Mouse (Mus musculus) spleen, postnatal 4 days (tissue): ENCODE results near the gene Pmfbp1.
A peak's percentile ranks its signal among the peaks of the same experiment; 100 is the strongest.

Experiments
- DNase-seq, 2 experiments: peaks; one replicate each; pipeline ENCODE4 v3.0.0; 2022; ENCODE audit warnings: low spot score in 2 of 2

Pmfbp1 gene

DNA sequence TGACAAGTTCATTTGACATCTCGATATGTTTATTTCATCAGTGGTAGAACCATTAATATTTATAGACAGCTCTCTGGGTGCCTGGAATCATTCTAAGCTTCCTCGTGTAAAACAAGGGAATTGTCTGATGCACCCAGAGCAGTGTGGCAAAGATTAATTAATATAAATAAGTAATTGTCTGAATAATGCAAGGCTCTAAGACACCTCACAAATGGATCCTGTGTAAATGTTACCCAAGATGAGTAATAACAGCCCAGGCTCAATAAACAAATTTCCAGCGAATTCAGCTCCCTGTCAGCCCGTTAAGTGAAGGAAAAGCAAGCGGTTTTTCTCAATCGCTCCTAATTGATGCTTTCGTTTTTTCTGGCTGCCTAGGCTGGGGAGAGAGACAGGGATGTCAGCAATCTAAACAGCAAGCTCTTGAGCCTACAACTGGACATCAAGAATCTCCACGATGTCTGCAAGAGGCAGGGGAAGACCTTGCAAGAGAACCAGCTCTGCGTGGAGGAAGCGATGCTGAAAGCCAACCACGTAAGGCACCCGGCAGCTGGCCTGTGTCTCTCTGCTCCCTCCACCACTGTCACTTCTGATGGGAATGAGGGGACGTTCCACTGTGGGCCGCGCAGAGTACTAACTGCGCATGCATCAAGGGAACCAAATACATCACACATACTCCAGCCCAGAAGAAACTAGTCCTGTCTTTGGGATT, 5.3 kb downstream of the Pmfbp1 start:
- no peak for DNase-seq

DNA sequence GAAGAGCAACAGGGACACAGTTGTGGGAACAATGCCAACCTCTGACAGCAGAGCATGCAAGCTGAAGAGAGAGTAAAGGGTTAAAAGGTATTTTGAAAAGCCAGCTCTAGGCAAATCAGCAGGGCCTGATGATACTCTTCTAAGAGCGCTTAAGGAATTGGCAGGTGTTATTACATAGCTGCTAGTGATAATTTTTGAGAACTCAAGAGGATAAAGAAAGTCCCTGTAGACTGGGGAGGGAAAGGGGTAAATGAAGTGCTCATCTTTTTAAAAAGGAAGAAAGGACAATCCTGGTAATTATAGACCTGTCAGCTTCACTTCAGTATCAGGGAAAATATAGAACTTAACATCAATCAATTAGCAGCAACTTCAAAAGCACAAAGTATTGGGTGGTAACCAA, 9.7 kb downstream of the Pmfbp1 start:
- DNase-seq = no peak

DNA sequence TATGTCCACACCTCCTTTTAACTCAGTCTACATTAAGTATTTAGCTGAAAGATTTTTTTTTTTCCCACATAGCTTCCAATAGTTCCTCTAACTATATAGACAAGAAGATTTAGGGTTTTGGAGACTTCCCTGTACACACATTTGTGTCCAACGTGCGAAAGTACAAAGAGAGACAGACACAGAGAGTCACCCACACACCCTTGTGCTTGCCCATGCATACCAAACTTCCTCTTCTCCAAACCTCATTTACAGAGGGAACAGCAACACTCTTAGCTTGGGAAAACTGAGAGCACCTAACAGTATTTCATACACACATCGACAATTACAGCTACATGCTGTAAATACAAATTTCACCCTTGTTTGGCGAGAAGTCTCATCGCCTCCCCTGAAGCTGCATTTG, 11.7 kb downstream of the Pmfbp1 start:
- no peak for DNase-seq

DNA sequence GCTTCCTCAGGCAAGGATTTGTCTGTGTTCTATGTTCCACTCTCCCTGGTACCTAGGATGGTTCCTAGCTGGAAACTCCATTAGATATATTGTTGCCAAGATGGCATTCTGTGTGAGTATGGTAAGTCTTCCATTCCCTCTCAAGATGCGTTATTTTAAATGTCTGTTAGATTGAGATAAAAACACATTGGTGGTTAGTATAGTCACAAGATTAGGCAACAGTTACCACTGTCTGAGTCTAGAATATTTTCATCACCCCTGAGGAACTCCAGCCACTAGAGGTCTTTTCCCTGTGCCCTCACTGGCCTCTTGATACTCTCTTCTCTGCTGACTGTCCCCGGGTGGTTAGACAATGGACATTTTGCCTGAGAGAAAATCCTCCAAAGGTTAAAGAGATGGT, 30.2 kb downstream of the Pmfbp1 start:
- no peak for DNase-seq

DNA sequence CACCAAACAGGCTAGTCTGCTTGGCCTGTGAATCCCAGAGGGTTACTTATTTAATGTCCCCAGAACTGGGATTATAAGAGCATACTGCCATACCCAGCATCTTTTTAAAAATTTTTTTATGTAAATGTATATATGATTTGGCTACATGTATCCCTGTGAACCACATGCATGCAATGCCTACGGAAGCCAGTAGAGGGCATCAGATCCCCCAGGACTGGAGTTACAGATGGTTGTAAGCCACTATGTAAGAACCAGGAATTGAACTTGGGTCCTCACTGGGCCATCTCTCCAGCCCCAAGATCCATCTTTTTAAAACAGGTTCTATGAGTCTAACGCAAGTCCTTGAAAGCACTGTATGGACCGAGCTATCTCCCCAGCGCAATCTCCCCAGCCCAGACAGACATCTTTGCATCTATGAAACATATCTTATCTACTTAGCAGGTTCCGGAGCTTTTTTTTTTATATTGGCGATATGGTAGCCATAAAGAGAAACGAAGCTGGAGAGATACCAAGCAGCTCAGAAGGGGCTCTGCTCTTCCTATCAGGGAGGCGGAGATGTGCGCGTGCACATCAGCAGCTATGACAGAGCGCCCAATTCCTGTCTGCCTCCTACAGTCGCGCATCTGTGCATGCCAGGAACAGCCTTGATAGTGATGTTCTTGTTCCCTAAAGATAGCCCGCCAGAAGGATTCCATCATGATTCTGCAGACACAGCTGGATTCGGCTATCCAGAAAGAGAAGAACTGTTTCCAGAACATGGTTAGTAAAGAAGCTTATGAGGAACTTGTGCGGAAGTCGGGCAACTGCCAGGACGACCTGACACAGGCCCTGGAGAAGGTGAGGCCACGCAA, 41.5 kb downstream of the Pmfbp1 start:
- DNase-seq = peak; percentile 49 to 81

DNA sequence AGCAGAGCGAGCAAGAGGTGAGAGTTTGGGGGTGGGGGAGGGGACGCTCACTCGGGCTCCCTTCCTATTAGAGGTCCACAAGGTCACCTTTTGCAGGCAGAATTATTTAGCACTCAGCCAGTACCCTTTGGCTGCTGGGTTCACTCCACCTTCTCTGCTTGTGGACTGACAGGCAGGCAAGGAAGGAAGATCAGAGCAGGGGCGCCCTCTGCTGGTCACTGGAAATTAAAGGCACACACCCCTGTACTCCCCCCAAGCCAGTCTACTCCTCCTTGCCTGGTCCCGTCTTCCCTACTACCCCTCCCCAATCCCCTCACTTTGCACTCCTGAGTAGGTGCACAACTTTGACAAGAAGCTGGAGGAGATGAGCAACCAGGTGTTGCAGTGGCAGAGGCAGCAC, 42.9 kb downstream of the Pmfbp1 start:
- peak; percentile 71 to 90 for DNase-seq

DNA sequence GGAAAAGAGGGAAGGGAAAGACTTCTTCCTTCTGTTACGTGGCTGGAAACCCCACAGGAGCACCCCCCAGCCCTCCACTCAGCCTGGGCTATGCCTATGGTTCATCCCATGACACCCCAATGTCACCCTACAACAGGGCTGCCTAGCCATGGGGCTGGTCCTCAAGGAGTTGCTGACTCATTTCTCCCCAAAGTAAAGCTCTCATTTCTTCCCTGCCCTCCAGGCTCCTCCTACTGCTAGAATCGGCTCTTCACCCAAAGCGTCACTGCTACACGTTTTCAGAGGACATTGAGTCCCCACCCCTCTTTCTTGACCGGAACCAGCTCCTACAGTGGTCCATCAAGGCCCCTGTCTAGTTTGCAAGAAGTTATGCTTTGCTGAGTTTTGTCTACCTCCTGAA, 48.3 kb downstream of the Pmfbp1 start:
- DNase-seq = no peak

DNA sequence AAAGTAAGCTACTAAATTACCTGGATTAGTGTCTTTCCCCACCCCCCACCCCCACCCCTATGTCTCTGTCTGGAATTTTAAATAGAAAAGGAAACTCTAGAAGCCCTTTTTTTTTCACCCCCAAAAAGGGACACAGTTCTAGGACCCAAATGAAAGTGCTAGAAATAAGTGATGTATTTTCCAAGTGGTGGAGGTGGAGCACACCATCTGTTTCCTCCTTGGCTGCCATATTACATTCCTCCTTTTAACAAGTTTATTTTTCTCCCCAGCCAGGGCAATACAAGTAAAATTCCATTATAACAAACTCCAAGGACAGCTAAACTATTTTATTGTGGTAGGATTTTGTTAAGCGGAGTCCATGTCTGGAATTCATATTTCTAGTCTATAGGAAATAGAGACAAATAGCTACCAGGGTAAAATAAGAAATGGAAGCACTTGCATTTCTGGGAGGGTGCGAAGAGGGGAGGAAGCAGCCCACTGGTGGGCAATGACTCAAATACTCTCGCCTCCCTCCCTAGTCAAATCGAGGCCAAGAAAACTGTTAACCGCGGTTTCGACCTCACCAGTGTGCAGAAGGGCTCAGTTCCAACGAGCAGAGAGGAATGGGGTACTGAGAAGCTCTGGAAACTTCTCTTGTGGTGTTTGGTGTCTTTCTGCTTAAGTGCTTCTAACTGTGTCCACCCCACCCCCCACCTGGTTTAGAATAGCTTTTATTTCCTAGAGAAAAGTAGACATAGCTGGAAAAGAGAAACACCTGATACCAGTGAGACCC, 49.1 kb downstream of the Pmfbp1 start:
- DNase-seq = no peak

DNA sequence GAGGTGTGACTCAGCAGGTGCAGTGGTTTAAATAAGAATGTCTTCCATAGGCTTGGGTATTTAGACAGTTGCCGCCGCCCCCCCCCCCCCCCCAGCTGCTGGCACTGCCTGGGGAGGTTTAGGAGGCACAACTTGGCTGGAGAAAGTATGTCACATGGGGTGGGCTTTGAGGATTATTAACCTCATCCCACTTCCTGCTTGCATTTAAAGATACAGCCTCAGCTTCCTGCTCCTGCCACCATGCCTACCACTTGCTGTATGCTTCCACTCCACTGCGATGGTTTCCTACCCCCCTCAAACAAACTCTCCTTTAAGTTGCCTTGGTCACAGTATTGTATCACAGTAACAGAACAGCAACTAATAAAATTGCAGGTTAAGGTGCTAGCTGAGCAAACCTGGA, 50.2 kb downstream of the Pmfbp1 start:
- DNase-seq = no peak

DNA sequence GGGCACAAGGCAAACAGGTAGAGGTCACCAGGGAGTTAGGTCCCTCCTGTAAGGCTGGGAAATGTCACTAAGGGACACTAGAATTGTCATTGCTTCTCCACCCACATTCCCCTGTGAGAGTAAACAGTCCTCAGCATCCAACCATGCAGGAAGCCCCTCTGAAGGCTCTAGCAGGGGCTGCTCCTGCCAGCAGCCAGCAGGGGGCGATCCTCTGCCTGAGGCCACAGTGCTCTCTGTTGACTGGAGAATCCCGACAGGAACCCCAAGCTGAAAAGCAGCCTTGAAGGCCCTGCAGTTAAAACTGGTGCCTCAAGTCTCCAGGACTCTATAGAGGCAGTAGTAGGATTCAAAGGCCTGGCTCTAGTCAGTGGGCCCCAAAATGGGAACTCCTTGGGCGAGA, 57.8 kb downstream of the Pmfbp1 start:
- DNase-seq = no peak

DNA sequence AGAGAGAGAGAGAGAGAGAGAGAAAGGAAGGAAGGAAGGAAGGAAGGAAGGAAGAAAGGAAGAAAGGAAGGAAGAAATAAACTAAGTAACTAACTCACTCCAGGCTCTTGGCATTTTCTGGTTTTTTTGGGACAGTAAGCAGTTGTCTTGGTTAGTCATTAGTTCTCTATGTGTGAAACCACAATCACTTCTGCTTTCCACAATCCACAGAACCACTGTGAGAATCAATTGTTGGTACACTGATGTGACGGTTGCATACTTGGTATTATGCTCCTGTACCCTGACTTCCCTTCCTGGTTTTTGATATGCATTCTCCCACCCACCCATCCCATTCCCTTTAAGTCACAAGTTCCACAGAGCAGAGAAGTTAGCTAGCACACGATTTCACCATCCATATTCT, 70.1 kb downstream of the Pmfbp1 start:
- DNase-seq = no peak

DNA sequence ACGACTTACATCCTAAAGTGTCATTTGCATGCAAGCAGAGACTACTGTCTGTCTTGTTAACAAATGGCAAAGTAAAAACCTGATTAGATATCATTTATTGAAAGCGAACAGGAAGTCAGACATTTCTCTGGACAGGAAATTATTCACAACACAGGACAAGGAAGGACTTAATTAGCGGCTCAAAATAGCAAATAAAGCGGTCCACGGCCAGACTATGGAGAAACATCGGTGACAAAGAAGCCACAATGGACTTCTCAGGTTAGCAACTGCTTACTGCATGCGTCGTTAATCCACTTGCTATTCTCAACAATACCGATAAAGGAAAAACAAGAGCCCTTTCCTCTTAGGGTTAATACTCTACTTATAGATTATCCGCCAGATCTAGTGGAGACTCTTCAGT, 70.9 kb downstream of the Pmfbp1 start:
- no peak for DNase-seq

DNA sequence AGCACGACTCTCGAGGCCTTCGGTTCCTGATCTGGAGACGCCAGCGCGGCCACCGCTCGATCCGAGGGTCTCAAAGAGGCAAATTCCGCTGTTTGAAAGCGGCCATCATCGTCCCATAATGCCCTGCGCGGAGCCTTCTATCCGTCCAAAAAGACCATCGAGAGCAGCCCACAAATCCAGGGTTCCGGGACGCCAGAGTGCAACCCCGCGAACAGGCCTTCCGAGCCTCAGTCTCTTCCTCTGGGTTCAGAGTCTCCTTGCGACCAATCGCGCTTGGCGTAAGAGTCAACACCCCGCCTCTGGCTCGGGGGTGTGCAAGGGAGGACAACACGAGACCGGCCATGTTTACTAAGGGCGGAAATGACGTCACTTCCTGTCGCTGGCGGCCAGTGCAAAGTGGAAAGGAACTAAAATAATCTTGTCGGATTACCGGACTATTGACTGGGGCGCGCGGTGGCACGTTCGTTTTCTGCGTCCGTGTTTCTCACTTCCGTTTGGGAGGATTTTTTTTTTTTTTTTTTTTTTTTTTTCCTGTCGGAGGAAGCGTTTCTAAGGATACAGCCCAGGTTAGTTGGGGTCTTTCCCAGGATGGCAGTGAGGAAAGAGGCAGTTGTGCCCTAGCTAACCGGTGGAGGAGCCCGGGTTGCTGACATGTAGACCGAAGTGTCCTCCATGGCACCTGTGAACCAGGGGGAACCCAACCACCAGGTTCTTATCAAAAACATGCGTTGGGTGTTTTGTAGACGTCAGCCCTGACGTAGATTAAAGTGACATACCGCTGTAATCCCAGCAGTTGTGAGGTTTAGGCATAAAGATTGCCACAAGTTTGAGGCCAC, 71.9 kb downstream of the Pmfbp1 start, which contains the start of the genes Dhx38 and Txnl4b:
Gene Dhx38, minus strand, starts transcription at position 364 of the 836 bp plus-strand sequence.
Gene Txnl4b, plus strand, starts transcription at position 395 of the 836 bp plus-strand sequence.
- DNase-seq = peak; percentile 97

DNA sequence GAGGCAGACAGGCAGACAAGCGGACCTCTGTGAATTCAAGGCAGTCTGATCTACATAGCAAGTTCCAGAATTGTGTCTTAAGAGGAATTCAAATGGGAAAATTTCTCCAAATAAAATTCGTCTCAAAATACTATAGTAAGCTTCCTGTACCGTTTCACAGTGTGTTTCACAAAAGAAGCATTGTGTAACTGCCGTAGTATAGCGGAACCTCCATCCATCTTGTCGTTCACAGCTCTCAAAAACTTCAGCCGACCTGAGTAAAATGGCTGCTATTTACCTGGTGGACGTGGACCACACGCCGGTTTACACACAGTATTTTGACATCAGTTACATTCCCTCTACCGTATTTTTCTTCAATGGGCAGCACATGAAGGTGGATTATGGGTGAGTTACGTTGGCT, 77.3 kb downstream of the Pmfbp1 start:
- no peak for DNase-seq

DNA sequence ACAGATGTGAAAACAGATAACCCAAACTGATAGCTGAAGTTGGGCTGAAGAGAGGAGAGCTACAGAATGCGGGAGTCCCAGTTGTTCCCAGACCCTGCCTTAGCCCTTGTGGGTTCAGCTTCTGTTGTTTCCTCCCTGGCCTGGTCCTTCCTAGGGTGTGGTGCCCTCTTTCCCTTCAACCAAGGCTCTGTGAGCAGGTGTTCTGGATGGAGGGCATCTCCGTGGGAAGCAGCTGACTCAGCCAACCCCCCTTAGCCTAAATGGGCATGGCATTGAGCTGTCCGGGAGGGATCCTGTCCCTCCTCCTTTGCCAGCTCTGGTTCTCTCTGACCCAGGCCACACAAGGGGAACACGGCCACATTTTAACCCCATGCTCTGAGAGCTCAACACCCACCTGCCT, 82.5 kb downstream of the Pmfbp1 start:
- DNase-seq = no peak

DNA sequence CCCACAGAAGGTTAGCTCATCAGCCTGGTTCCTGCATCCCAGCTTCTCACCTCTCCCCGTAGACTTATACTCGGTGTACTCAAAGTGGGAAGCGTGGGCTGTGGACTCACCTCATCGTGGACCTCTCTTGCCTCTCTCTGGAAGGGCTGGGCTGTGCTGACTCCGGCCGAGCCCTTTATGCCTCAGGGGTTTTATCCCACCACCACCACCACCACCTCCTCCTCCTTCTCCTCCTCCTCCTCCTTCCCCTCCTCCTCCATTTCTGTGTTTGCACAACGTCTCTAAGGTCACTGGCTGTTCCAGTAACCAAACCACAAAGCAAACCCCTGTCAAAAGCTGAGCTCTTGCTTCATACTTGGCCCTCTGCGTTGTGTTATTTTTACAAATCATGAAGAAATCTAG, 85.1 kb downstream of the Pmfbp1 start, which contains the start of gene Hp:
Gene Hp, minus strand, starts transcription at position 273 of the 402 bp plus-strand sequence.
- no peak for DNase-seq

DNA sequence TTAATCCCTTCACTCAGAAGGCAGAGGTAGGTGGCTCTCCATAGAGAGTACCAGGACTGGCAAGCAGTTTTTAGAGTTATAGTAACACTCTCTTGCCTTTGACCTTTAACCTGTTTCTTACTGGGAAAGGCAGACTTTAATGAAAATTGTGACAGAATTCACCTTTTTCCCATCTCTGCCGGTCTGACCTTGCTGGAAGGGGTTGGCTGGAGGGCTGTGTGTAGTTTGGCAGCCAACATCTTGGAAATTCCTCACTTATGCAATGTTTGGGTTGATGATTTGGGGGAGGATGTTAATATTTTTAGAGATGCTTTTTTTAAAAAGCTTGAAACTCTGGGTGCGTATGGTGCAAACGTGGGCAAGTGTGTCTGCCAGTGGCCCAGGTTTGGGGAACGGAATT, 90.5 kb downstream of the Pmfbp1 start:
- no peak for DNase-seq

DNA sequence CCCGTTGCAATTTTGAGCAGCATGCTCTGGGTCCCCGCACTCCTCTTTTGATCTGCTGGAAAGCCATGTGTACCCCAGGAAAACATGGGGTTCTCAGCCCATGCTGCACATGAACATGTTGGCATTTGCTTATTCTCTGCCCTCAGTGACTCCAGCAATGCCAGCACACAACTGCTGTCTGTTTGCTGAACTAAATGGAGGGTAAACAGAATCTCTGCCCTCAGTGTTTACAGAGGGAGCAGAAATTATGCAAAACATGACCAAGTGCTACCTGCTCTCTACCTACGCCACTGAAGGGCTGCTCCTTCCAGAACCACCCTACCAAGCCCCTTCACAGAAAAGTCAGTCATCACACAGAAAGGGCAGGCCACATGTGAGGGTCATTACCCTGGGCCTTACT, 91.0 kb downstream of the Pmfbp1 start:
- DNase-seq = no peak

DNA sequence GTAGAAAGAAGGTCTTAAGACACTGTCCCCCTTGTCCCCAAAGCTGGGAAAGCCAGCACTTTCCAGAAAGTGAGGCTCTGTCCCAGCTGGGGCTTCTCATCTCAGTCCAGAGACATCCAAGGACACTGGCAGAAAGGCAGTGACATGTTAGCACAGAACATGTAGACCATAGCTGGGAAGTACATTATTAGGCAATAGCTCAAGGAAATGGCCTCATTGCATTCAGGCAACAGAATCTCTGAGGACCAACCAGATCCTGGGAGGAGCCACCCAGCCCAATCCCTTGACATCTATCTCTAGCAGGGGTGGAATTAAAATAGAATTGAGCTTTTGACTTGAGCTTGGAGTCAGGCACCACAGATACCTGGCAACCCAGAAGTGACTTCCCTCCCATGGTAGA, 91.8 kb downstream of the Pmfbp1 start:
- no peak for DNase-seq

DNA sequence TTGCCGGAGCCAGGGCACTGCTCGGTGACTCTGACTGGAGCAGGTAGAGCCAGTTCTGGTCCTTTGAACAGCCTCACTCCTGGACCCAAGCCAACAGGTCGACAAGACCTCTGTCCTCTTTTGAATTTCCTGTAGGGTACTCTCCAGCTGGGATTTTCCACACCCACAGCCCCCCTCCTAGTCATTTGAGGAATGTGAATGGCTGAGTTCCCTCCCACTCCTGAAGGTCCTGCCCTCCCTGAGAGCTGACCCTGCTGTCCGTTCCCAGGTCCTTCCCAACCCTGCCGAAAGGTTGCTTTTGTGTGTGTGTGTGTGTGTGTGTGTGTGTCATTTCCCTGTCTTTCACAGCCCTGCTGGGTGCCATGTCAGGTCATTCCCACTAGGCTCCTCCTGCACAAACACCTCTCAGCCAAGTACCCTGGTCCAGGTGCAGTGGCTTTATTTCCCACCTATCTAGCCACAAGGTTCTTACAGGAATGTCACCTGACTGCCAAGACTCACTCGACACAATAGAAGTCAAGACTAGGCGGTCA, 93.2 kb downstream of the Pmfbp1 start:
- DNase-seq = no peak

DNA sequence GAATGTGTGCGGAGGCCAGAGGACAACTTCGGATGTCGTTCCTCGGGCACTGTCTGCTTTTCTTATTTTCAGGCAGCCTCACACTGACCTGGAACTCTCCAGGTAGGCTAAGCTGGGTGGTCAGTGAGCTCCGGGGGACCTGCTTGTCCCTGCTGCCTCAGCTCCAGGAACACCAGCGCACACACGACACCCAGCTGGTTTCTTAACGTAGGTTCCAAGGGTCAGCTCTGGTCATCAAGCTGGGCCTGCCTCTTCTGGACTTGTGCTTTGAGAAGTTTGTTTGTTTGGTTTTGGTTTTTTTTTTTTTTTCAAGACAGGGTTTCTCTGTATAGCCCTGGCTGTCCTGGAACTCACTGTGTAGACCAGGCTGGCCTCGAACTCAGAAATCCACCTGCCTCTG, 97.1 kb downstream of the Pmfbp1 start:
- DNase-seq = no peak
